Mouse (Mus musculus) gastrocnemius, adult 2 months (tissue): ENCODE data around the gene Meis1. TPM values are rescaled to one million over a fixed set of nuclear protein-coding genes. Genes with fewer than 3 reads are reported as not detected.

Source experiments
- DNase-seq: peaks from one replicate; pipeline ENCODE4 v3.0.0; 2022
- H3K27ac ChIP-seq: fragments of 200-600 bp; 2 replicates; pipeline ENCODE4 v1.8.1; 2022; ENCODE audit warnings: mild to moderate bottlenecking
- H3K4me3 ChIP-seq: fragments of 200-600 bp; 2 replicates; pipeline ENCODE4 v1.8.1; 2022; ENCODE audit warnings: mild to moderate bottlenecking, moderate library complexity
- CTCF ChIP-seq: fragments of 200-600 bp; IDR thresholded peaks from 2 replicates; pipeline ENCODE4 v1.8.1; 2022; ENCODE audit warnings: antibody characterized with exemption, mild to moderate bottlenecking, moderate library complexity
- intact Hi-C: fragments of 180-260 bp; cut with DNase I; formaldehyde crosslinking; loops from one replicate; pipeline ENCODE4 v1.15.1; 2025
- total RNA-seq, 2 experiments: library from RNA; stranded (reverse); gene quantifications; 2 replicates each; pipeline ENCODE4 v1.2.3; 2021

Meis1 gene
- total RNA-seq, 2 experiments from 2014 or later = 3.0 to 4.0 TPM

- H3K27ac ChIP-seq = no peak overlapping the region
- intact Hi-C loops = no loop called here
- TF ChIP-seq CTCF = no peak
- DNase-seq = no peak
- no peak overlapping the region for H3K4me3 ChIP-seq
Measured at GRCm38 (mm10) chr11:18926798-18927197, 92.0 kb downstream of the Meis1 start.

- Histone ChIP-seq H3K27ac (no peak overlapping the region), H3K4me3 (no peak overlapping the region)
- intact Hi-C loops = no loop called here
- TF ChIP-seq CTCF = no peak
- DNase-seq = no peak
Measured at GRCm38 (mm10) chr11:18924583-18925334, 94.0 kb downstream of the Meis1 start.

- intact Hi-C loops = no loop called here
- no peak for TF ChIP-seq CTCF
- DNase-seq = no peak
- H3K4me3 ChIP-seq = no peak overlapping the region
- H3K27ac ChIP-seq = no peak overlapping the region
Measured at GRCm38 (mm10) chr11:18923274-18923673, 95.5 kb downstream of the Meis1 start.

GRCm38 (mm10) chr11:18920651-18921050 is 98.1 kb downstream of the Meis1 start:
- intact Hi-C loops = no loop called here

GRCm38 (mm10) chr11:18919162-18919762 is 99.5 kb downstream of the Meis1 start:
- no peak for TF ChIP-seq CTCF
- Histone ChIP-seq H3K4me3 (no peak overlapping the region), H3K27ac (no peak overlapping the region)
- intact Hi-C loops = no loop called here
- DNase-seq = no peak

More at GRCm38 (mm10) chr11:18920651-18921050, 98.1 kb downstream of the Meis1 start:
- Histone ChIP-seq H3K27ac (no peak overlapping the region), H3K4me3 (no peak overlapping the region)
- no peak for TF ChIP-seq CTCF
- DNase-seq = no peak

- intact Hi-C loops = no loop called here
- TF ChIP-seq CTCF = no peak
- Histone ChIP-seq H3K4me3 (no peak overlapping the region), H3K27ac (no peak overlapping the region)
- DNase-seq = no peak
Measured at GRCm38 (mm10) chr11:18917887-18918286, 100.9 kb downstream of the Meis1 start.

- TF ChIP-seq CTCF = no peak
- no peak for DNase-seq
- no peak overlapping the region for H3K27ac ChIP-seq
Measured at GRCm38 (mm10) chr11:18913251-18913650, 105.5 kb downstream of the Meis1 start.

GRCm38 (mm10) chr11:18912311-18913019 is 106.3 kb downstream of the Meis1 start:
- no peak for DNase-seq
- no peak overlapping the region for H3K27ac ChIP-seq
- intact Hi-C loops = no loop called here
- TF ChIP-seq CTCF = no peak
- no peak overlapping the region for H3K4me3 ChIP-seq

More at GRCm38 (mm10) chr11:18913251-18913650, 105.5 kb downstream of the Meis1 start:
- H3K4me3 ChIP-seq = no peak overlapping the region
- intact Hi-C loops = no loop called here

- Histone ChIP-seq H3K27ac (no peak overlapping the region), H3K4me3 (no peak overlapping the region)
- intact Hi-C loops = no loop called here
- TF ChIP-seq CTCF = no peak
- no peak for DNase-seq
Measured at GRCm38 (mm10) chr11:18906866-18907265, 111.9 kb downstream of the Meis1 start.

GRCm38 (mm10) chr11:18905431-18905830 is 113.4 kb downstream of the Meis1 start:
- TF ChIP-seq CTCF = no peak
- no peak for DNase-seq
- intact Hi-C loops = no loop called here
- H3K4me3 ChIP-seq = no peak overlapping the region
- H3K27ac ChIP-seq = no peak overlapping the region

GRCm38 (mm10) chr11:18904880-18905279 is 113.9 kb downstream of the Meis1 start:
- intact Hi-C loops = no loop called here
- no peak overlapping the region for H3K27ac ChIP-seq
- H3K4me3 ChIP-seq = no peak overlapping the region
- DNase-seq = no peak
- TF ChIP-seq CTCF = no peak

- no peak for DNase-seq
- no peak overlapping the region for H3K27ac ChIP-seq
- intact Hi-C loops = no loop called here
- no peak overlapping the region for H3K4me3 ChIP-seq
- no peak for TF ChIP-seq CTCF
Measured at GRCm38 (mm10) chr11:18904285-18904684, 114.5 kb downstream of the Meis1 start.

GRCm38 (mm10) chr11:18900489-18900888 is 118.3 kb downstream of the Meis1 start:
- Histone ChIP-seq H3K27ac (peak overlapping the region; percentile 70), H3K4me3 (peak overlapping the region; percentile 50)
- no peak for TF ChIP-seq CTCF
- intact Hi-C loops = no loop called here
- no peak for DNase-seq
